Mouse (Mus musculus): ENCODE measurements at regions not wholly inside any gene's neighbourhood (a gene's known extent, or its start where the extent isn't known, plus 50 kb on each side); places are given as distances from the start of the nearest gene placed in this dataset.

GRCm38 (mm10) chr12:7192591-7192990 is 784.9 kb upstream of the Apob start:
- Histone ChIP-seq H3K36me3 (replicated peaks) (no peaks in the 10 kb centered on the region), H3K4me2 (no peak overlapping the region), H3K27ac (no peak overlapping the region), H3K4me3 (replicated peaks) (no peak overlapping the region), H3K9ac (no peak overlapping the region), H3K27me3 (no peaks in the 10 kb centered on the region), H3K4me1 (no peaks in the 10 kb centered on the region), H3K9me3 (no peaks in the 10 kb centered on the region)
- ATAC-seq (ENCODE audit: low FRiP score), result no peak
- WGBS, result 69% methylated on average over 3 of the region's 3 CpGs

DNA sequence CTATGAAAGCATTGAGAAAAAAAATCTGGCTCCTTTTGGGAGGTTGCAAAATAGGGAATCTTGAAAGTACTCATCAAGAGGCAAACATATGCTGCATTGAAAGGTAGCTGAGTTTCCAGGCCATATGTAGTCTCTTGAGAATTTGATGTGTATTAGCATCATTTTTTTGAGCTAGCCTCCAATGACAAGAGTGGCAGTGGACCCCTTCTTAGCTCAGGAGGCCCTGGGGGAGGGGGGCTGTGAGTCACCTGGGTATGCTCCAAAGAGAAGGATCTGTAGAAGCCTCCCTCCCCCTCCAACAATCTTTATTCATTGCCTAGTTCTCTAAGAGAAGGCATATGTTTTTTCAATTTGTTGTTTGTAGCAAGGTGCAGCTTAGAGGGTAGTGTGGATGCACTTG is 779.4 kb upstream of the Apob start:
- no peak for ATAC-seq (ENCODE audit: low FRiP score)
- Histone ChIP-seq H3K27me3 (no peaks in the 10 kb centered on the region), H3K4me3 (replicated peaks) (no peak overlapping the region)

DNA sequence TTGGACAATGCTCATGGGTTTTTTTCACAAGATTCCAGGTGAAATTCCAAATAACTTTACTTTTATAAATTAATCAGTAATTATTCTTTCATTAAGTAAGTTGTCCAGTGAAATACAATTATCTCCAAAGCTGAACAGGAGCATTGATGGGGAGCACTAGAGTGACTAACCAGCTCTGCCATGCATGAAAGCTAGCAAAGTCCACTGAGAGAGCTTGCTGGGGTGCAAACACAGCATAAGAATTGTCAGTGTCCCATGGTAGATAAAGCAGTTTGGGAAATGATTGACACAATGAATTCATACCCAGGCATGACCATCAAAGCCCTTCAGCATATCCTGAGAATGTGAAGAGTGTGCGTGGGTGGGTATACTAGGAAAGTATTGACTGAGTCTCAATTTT is 776.6 kb upstream of the Apob start:
- H3K4me1 ChIP-seq, result no peaks in the 10 kb centered on the region
- H3K9me3 ChIP-seq, result no peaks in the 10 kb centered on the region
- no peaks in the 10 kb centered on the region for H3K27me3 ChIP-seq
- no peak overlapping the region for H3K27ac ChIP-seq
- ATAC-seq (ENCODE audit: low FRiP score), result no peak
- H3K4me2 ChIP-seq, result no peak overlapping the region
- no peak overlapping the region for H3K9ac ChIP-seq
- H3K4me3 ChIP-seq (replicated peaks), result no peak overlapping the region
- WGBS, result 93% methylated on average over 1 of the region's 1 CpGs
- H3K36me3 ChIP-seq (replicated peaks), result no peaks in the 10 kb centered on the region

More for the DNA sequence above, 779.4 kb upstream of the Apob start:
- Histone ChIP-seq H3K27ac (no peak overlapping the region), H3K9ac (no peak overlapping the region), H3K36me3 (replicated peaks) (no peaks in the 10 kb centered on the region), H3K4me2 (no peak overlapping the region), H3K4me1 (no peaks in the 10 kb centered on the region), H3K9me3 (no peaks in the 10 kb centered on the region)

DNA sequence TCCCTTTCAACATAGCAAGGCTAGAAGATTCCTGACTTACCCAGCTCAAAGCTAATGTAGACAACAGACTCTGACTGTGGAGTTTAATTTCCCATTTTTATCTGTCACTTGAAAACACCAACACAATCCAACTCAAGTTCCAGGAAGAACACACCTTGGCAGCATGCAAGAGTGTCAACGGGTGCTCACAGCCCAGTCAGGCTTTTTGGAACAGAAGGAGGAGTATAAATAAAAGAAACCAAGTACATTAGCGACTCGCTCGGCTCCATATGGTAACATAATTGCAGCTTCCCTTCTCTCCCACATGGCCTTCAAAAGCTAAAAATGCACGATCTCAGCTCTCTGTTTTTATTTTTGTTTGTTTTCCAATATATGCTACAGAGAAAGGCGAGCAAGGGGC is 761.8 kb upstream of the Apob start:
- Histone ChIP-seq H3K27me3 (no peaks in the 10 kb centered on the region), H3K4me1 (no peaks in the 10 kb centered on the region), H3K9ac (no peak overlapping the region), H3K4me2 (no peak overlapping the region), H3K27ac (no peak overlapping the region), H3K4me3 (replicated peaks) (no peak overlapping the region), H3K9me3 (no peaks in the 10 kb centered on the region), H3K36me3 (replicated peaks) (no peaks in the 10 kb centered on the region)
- ATAC-seq (ENCODE audit: low FRiP score), result no peak
- WGBS, result 88% methylated on average over 6 of the region's 6 CpGs

DNA sequence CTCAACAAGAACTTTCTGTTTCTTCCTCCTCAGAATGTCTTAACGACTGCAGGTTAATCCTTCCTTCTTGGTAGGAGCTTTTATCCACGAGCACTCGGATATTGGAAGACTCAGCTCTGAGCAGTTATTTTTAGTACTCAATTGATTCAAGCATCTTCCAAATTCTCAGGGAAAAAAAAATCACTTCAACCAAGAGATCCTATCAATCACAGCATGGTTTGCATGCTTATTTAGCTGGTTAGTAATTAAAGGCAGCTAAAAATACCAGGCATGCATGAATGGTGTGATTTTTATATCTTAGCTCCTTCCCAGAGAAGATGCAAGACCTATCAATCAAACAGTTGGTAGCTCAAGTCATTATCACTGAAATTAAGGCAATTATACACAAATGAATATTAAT is 759.9 kb upstream of the Apob start:
- H3K4me2 ChIP-seq, result no peak overlapping the region
- no peak overlapping the region for H3K4me3 ChIP-seq (replicated peaks)
- no peaks in the 10 kb centered on the region for H3K9me3 ChIP-seq
- H3K27ac ChIP-seq, result no peak overlapping the region
- ATAC-seq (ENCODE audit: low FRiP score), result no peak
- H3K4me1 ChIP-seq, result no peaks in the 10 kb centered on the region
- H3K27me3 ChIP-seq, result no peaks in the 10 kb centered on the region
- 24% methylated on average over 3 of the region's 3 CpGs for WGBS
- H3K9ac ChIP-seq, result no peak overlapping the region
- no peaks in the 10 kb centered on the region for H3K36me3 ChIP-seq (replicated peaks)

DNA sequence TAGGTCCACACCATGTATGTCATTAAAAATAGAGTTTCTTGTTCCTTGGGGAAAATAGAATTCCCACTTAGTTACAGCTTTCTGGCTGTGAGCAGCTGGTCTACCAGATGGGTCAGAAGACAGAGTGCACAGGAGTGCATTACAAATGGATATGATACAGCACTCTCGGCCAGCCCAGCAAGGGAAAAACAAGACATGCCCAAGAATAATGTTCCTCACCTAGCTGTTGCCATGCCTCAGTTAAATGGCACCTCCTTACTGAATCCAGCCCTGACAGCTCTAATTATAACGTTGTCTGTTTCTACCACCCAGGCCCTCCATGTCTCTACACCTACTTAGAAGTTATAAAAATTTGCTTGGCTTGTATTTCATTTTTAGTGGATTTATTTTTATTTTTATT is 749.3 kb upstream of the Apob start:
- H3K36me3 ChIP-seq (replicated peaks), result no peaks in the 10 kb centered on the region

DNA sequence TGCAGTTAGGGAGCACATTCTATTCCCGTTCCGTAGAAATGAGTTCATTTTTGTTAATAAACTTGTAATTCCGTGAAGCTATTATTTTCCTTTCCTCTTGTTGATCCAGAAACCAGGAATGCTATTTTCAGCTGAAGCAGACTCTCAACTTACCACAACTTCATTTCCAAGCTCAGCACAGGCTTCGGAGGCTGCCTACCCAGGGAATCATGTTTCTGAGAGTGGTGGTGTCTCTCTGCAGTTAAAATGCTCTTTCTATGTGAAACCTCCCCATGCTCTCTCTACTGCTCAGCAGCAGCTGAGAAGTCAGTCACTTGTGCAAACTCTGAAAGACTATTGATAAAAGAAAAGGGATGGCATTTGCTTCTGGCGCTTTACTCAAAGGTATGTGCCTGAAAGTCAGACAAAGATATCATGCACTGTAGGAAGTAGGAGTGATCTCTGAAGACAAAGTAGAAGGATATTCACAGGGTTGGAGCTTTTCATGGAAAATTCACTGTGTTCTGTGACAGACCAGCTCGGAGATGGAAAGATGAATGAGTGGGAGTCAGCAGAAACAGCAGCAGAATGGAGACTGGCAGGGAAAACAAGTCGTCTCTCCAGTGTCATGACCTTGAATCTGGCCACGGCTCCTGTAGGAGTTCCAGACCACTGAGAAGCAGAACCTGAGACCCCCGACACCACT is 748.8 kb upstream of the Apob start:
- Histone ChIP-seq H3K27ac (no peak overlapping the region), H3K9me3 (no peaks in the 10 kb centered on the region), H3K4me1 (no peaks in the 10 kb centered on the region), H3K4me3 (replicated peaks) (no peak overlapping the region), H3K9ac (no peak overlapping the region), H3K27me3 (no peaks in the 10 kb centered on the region), H3K4me2 (no peak overlapping the region), H3K36me3 (replicated peaks) (no peaks in the 10 kb centered on the region)
- ATAC-seq (ENCODE audit: low FRiP score), result no peak
- 83% methylated on average over 9 of the region's 9 CpGs for WGBS

More for the DNA sequence above, 749.3 kb upstream of the Apob start:
- no peak overlapping the region for H3K4me2 ChIP-seq
- H3K4me1 ChIP-seq, result no peaks in the 10 kb centered on the region
- no peaks in the 10 kb centered on the region for H3K9me3 ChIP-seq
- H3K9ac ChIP-seq, result no peak overlapping the region
- no peaks in the 10 kb centered on the region for H3K27me3 ChIP-seq
- no peak overlapping the region for H3K4me3 ChIP-seq (replicated peaks)
- no peak for ATAC-seq (ENCODE audit: low FRiP score)
- H3K27ac ChIP-seq, result no peak overlapping the region
- WGBS, result 74% methylated on average over 2 of the region's 2 CpGs

- Histone ChIP-seq H3K4me2 (no peak overlapping the region), H3K9me3 (no peaks in the 10 kb centered on the region), H3K27me3 (no peaks in the 10 kb centered on the region), H3K9ac (no peak overlapping the region), H3K4me3 (replicated peaks) (no peak overlapping the region), H3K4me1 (no peaks in the 10 kb centered on the region; the same call in 1 of the 2 replicates), H3K36me3 (replicated peaks) (no peaks in the 10 kb centered on the region), H3K27ac (no peak overlapping the region)
- no peak for ATAC-seq (ENCODE audit: low FRiP score)
Measured at GRCm38 (mm10) chr12:7250324-7250723, 727.1 kb upstream of the Apob start.

- no peak for ATAC-seq (ENCODE audit: low FRiP score)
- 88% methylated on average over 1 of the region's 1 CpGs for WGBS
Measured at GRCm38 (mm10) chr12:7270587-7270986, 706.9 kb upstream of the Apob start.

GRCm38 (mm10) chr12:7284354-7285036 is 693.0 kb upstream of the Apob start:
- H3K36me3 ChIP-seq (replicated peaks), result no peaks in the 10 kb centered on the region
- no peak overlapping the region for H3K4me2 ChIP-seq
- H3K4me1 ChIP-seq, result no peaks in the 10 kb centered on the region
- H3K4me3 ChIP-seq (replicated peaks), result no peak overlapping the region
- 72% methylated on average over 4 of the region's 4 CpGs for WGBS
- no peaks in the 10 kb centered on the region for H3K27me3 ChIP-seq
- H3K9ac ChIP-seq, result no peak overlapping the region
- no peaks in the 10 kb centered on the region for H3K9me3 ChIP-seq
- H3K27ac ChIP-seq, result no peak overlapping the region
- no peak for ATAC-seq (ENCODE audit: low FRiP score)

More at GRCm38 (mm10) chr12:7270587-7270986, 706.9 kb upstream of the Apob start:
- Histone ChIP-seq H3K4me3 (replicated peaks) (no peak overlapping the region), H3K36me3 (replicated peaks) (no peaks in the 10 kb centered on the region), H3K27me3 (no peaks in the 10 kb centered on the region), H3K9ac (no peak overlapping the region), H3K9me3 (no peaks in the 10 kb centered on the region), H3K4me1 (no peaks in the 10 kb centered on the region), H3K4me2 (no peak overlapping the region), H3K27ac (no peak overlapping the region)

GRCm38 (mm10) chr12:7291557-7291956 is 685.9 kb upstream of the Apob start:
- Histone ChIP-seq H3K9ac (no peak overlapping the region), H3K27ac (no peak overlapping the region), H3K9me3 (no peaks in the 10 kb centered on the region), H3K36me3 (replicated peaks) (no peaks in the 10 kb centered on the region), H3K4me1 (no peaks in the 10 kb centered on the region; the same call in 1 of the 2 replicates), H3K4me3 (replicated peaks) (no peak overlapping the region), H3K27me3 (no peaks in the 10 kb centered on the region), H3K4me2 (no peak overlapping the region)
- WGBS, result 62% methylated on average over 2 of the region's 2 CpGs
- peak; percentile 82 for ATAC-seq (ENCODE audit: low FRiP score)

GRCm38 (mm10) chr12:7297026-7297425 is 680.4 kb upstream of the Apob start:
- Histone ChIP-seq H3K27ac (no peak overlapping the region), H3K4me3 (replicated peaks) (no peak overlapping the region), H3K9ac (no peak overlapping the region), H3K27me3 (no peaks in the 10 kb centered on the region), H3K4me2 (no peak overlapping the region), H3K9me3 (no peaks in the 10 kb centered on the region), H3K4me1 (peaks cover 4% of the 10 kb centered on the region; the same call in 1 of the 2 replicates), H3K36me3 (replicated peaks) (no peaks in the 10 kb centered on the region)
- no peak for ATAC-seq (ENCODE audit: low FRiP score)
- WGBS, result 71% methylated on average over 2 of the region's 2 CpGs

DNA sequence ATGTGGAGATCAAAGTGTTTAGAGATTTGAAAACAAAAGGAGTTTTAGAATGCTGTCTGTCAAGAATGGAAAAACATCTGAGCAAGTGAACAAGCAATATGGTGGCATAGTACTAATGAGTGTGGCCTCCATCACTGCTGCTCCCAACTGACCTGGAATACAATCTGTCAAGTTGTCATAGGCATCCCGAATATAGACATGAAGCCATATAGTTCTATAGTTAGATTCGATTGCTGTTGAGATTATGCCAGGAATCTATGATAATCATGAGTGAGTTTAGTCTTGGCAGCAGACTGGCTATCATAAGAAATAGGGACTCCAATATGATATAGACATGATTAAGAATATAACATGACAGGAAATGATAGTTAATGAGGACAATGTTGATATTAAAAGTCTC is 656.0 kb upstream of the Apob start:
- whole genome bisulfite sequencing, result 87% methylated on average over 2 of the region's 2 CpGs
- Histone ChIP-seq H3K9me3 (no peaks in the 10 kb centered on the region), H3K27ac (no peak overlapping the region), H3K4me3 (replicated peaks) (no peak overlapping the region), H3K4me2 (no peak overlapping the region), H3K9ac (no peak overlapping the region), H3K4me1 (no peaks in the 10 kb centered on the region), H3K27me3 (no peaks in the 10 kb centered on the region), H3K36me3 (replicated peaks) (no peaks in the 10 kb centered on the region)
- ATAC-seq (ENCODE audit: low FRiP score), result no peak

Measured in forebrain, embryonic 12.5 days (tissue).